Mouse (Mus musculus) left cerebral cortex, adult 8-10 months (tissue): ENCODE results near the gene Dleu7. TPM values are rescaled to one million over a fixed set of nuclear protein-coding genes. Genes with fewer than 3 reads are reported as not detected.

Experiments used
- total RNA-seq, 4 experiments: library from RNA; stranded (reverse); gene quantifications; 2 replicates each; pipeline ENCODE4 v1.2.4; 2022

The Dleu7 gene
- total RNA-seq, 4 experiments from 2014 or later, result 6.2 to 8.1 (median 7.2) TPM

Other genes starting within 250 kb of the Dleu7 start
- gene Rnaseh2b, start 458 bp downstream of the Dleu7 start, total RNA-seq, result 10 to 100 TPM; 10.4 to 14.3 (median 13.1) TPM
- under 1 TPM in 3 of 4 experiments, not detected in 1; 0.11 to 0.28 (median 0.19) TPM for gene Gucy1b2, start 163.2 kb upstream of the Dleu7 start, total RNA-seq